Mouse (Mus musculus): ENCODE data around the gene Timm13.

The Timm13 gene

DNA sequence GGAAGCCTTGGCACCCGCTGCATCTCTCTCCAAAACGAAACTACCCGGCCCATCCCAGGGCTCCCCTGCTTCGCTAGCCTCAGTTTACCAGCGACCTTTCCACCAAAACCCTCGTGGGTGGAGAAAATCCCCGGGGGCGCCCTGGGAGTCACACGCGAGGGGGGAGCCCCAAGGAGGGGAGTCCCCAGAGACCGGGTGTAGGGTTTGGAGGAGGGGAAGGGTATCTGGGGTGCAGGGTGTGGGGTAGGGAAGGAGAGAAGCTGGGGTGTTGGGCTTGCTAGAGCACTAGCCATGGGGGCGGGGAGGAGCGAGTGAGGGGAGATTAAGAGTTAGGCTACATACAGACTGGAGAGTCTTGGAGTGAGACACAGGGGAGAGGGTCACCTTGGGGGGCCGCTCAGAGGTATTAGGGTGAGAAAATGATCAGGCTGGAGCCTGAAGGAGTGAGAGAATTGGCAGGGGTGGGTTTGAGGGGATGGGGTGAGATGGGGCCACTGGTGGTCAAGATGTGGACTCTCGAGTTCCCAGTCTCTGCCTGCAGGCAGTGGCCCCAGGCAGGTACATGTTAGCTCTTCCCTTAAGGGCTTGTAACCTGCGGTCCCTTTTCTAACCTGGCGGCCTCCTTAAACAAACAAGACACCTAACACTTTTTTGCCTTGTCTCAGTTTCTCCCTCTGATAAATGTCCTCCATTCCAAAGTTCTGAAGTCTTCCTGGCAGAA, 32.1 kb upstream of the Timm13 start:
- peak; percentile 64 for DNase-seq (ENCODE audit: low read depth, low spot score)

DNA sequence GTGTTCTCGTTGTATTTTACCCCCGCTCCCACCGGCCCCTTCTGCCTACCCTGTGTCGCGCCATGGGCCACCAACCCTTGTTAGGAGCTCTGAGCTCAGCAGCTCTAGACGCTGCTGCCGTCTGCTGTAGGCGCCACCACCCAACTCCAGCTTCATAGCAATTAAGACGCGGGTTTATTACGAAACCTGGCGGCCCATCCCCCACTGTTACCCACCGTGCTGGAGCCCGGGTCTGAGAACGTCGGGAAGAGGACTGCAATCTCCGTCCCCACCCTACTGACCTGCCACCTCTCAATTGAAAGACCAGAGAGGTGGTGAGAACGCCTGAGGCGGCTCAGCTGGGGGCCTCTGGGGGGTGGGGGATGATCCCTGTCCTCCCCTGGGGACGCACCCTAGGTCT, 31.4 kb upstream of the Timm13 start:
- peak; percentile 68 for DNase-seq (ENCODE audit: low read depth, low spot score)

GRCm38 (mm10) chr10:80931695-80932094, 30.9 kb upstream of the Timm13 start:
- peak; percentile 47 for DNase-seq (ENCODE audit: low read depth, low spot score)

DNA sequence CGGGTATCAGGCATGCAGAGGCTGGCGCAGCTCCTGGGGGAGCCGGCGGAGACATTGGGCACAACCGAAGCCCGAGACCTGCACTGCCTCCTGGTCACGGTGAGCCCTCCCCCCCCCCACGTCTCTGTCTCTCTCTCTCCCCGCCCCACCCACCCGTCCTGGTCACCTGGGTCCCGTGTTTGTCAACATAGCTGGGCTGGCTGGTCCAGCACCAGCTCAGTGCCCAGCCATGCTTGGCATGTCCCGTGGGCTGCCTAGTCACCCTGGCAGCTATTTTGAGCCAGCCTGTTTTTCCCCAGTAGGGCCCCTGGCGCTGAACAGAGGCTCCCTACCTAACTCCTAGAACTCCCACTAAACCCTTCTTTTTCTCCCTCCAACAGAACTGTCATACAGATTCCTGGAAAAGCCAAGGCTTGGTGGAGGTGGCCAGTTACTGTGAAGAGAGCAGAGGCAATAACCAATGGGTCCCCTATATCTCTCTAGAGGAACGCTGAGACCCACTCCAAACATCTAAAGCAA, 30.4 kb upstream of the Timm13 start:
- DNase-seq (ENCODE audit: low read depth, low spot score), result peak; percentile 24

DNA sequence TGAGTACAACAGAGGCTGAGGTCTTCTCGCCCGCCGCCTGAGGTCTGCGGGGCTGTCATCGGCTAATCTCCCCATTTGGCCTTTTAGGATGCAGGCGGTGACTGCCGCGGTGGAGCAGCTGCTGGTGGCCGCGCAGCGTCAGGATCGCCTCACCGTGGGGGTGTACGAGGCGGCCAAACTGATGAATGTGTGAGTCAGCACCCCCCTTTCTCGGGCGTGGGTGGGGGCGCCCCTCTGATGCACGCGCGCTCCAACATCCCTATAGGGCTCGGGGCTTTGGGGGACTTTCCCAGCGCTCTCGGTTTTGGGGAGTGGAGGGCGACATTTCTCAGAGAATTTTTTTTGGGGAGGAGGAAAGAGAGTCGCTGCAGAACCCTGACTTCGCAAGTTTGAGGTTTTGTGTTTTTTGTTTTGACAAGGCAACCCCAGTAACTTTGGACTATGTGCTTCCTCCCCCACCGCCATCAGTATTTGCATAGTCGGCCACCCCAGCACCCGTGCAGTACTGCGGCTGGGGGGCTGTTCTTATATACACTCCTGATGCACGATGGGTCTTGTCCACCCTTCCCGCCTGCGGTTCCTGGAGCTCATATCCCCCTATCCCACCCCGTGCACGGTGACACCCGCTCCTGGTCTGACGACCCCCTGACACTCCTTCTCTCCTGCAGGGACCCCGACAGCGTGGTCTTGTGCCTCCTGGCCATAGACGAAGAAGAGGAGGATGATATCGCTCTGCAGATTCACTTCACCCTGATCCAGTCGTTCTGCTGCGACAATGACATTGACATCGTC, 29.8 kb upstream of the Timm13 start:
- DNase-seq (ENCODE audit: low read depth, low spot score), result peak; percentile 88

DNA sequence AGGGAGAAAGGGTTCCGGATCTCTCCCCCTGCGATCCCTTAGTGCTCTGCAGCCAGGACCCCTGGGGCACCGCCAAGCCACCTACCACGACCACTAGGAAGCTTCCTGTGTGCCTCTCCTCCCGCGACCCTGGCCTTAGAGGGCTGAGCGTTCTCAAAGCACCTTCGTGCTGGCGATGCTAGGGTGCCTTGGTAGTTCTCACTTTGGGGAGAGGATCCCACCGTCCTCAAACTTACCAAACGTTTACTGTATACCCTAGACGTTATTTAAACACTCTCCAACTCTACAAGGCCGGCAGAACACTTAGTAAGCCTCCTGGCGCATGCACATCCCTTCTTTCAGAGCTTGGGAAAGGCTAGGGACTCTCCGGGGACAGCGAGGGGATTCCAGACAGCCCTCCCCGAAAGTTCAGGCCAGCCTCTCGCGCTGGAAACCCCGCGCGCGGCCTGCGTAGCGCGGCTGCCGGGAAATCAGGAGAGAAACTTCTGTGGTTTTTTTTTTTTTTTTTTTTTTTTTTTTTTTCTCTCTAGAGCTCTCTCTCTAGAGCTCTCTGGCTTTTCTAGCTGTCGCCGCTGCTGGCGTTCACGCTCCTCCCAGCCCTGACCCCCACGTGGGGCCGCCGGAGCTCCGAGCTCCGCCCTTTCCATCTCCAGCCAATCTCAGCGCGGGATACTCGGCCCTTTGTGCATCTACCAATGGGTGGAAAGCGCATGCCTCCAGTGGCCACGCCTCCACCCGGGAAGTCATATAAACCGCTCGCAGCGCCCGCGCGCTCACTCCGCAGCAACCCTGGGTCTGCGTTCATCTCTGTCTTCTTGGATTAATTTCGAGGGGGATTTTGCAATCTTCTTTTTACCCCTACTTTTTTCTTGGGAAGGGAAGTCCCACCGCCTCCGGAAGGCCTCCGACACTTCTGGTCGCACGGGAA, 28.8 kb upstream of the Timm13 start, which contains the start of gene Gadd45b:
Gadd45b (plus strand) TSS at position 775 of the 928 bp plus-strand sequence.
- DNase-seq (ENCODE audit: low read depth, low spot score), result peak; percentile 99

DNA sequence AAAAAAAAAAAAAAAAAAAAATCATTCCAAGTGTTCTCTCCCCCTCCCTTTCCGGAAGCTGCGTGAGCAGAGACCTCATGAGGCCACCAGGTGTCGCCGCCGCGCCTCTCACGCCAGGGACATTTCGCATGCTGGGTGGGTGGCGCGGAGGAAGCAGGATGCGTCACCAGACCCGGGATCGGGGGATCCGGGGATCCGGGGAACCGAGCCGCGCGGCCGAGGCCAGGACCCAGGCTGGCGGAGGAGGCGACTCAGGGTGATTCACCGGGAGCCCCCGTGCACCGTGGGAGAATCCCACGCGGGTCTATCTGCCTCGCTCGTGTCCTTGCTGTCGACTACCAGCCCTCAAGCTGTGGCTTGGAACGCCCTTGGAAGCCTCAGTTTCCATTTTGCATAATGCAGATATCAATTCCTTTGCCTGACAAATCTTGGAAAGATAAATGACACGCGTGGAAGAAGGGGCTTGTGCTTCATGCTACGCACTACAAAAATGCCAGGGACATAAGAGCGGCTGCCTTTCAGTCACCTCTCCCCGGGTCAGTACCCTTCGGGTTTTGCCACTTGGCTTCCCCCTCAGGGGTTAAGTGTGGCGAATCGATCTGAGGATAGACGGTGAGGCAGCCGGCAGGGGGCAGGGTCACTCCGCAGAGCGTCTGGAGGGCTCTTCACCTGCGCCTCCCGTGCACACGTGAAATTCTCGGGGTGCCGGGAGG, 28.0 kb upstream of the Timm13 start:
- DNase-seq (ENCODE audit: low read depth, low spot score), result peak; percentile 92

- no peak for DNase-seq (ENCODE audit: low read depth, low spot score)
Measured at GRCm38 (mm10) chr10:80925472-80925871, 24.7 kb upstream of the Timm13 start.

DNA sequence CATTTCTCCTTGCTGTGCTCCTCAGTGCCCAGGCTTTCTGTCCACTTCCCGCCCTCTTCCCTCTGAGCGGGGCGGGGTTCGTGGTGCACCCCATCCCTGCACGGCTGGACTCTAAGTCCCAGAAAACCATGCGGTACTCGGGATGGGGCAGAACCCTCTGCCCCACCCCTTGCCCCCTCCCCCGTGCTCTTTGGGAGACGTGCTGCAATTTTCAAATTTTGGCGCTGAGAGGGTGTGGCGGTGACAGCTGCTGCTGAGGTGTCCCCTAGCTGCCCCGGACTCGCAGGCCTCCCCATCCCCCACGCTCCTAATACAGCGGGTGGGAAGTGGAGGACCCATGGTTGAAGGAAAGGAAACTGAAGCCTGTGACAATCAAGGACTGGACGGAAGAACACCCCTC, 21.2 kb upstream of the Timm13 start:
- DNase-seq (ENCODE audit: low read depth, low spot score), result no peak

DNA sequence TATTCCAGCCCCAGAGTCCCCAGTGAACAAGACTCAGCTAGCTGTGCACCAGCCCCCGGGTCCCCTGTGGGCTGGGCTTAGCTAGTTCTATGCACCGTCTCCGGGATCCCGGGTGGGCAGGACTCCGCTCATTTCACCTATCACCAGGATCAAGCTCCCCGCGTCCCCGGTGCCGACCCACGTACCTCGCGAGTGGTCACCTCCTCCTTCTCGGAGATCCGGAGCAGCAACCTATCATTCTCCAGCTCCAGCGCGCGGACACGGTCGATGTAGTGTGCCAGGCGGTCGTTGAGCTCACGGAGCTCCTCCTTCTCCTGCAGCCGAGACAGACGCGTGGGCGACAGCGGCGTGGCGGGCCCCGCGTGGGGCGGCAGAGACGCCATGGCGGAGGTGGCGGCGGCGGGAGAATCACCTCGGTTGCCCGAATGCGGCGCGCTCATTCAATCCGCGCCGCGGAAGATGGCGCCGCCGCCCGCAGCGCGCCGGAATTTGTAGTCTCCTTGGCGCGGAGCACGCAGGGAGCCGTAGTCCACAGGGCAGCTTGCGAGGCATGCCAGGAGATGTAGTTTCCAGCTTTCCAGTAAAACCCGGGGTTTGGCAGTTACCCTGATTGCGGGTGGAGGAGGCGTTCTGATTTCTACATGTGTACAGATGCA, 17.1 kb upstream of the Timm13 start, which contains the start of gene Lmnb2:
Lmnb2 (minus strand) TSS at position 467 of the 656 bp plus-strand sequence.
- DNase-seq (ENCODE audit: low read depth, low spot score), result peak; percentile 75

DNA sequence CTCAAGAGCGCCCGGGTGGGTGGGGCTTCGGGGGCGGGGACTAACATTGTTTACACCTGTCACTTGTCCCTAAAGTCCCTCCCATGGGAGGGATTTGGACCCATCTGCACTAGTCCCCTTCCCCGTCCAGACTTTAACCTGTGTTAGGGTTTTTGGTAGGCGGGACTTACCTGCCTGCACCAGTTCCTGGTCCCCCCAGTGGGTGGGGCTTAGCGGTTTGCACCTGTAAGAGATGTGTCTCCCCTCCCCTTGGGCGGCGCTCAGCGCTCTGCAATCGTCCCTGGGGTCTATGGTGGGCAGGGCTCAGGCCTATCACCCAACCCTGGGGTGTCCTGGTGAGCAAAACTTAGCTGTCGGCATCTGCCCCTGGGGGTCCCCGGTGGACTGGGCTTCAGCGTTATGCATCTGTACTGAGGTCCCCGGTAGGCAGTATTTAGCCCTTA, 16.6 kb upstream of the Timm13 start:
- peak; percentile 54 for DNase-seq (ENCODE audit: low read depth, low spot score)

GRCm38 (mm10) chr10:80915736-80916135, 15.0 kb upstream of the Timm13 start:
- DNase-seq (ENCODE audit: low read depth, low spot score), result no peak

DNA sequence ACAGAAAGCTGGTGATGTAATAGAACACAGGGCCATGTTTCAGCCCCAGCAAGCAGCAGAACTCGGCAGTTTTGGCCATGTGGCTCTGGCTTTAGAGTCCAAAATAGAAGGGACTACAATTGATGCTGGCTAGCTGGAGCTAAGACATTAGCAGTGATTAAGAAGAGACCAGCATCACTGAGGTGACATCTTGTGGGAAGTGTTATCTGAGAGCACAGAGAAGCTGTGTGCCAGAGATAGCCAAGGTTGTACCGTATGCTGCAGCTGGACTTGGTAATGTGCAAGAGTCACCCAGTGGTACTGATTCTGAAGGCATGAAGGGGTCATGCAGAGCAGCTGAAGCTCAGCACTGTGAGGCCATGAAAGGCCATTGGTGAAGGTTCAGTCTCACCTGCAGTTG, 14.5 kb upstream of the Timm13 start:
- DNase-seq (ENCODE audit: low read depth, low spot score), result no peak

DNA sequence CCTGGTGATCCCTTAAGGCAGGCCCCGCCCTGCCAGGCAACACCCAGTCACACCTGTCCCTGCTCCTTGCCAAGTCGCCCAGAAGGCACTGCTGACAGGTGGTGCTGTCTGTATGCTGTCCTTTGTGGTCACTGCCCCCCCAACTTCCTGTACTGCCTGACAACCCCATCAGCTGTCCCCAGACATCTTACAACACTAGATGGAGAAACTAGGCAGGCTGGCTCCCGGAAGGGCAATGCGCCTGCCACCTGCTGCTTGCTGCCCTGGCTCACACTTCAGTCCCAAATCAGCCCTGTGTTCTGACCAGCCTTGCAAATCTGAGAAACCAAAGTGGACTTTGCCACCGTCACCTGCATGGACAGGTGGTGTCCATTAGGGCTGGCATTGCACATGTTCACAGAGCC, 13.5 kb upstream of the Timm13 start:
- DNase-seq (ENCODE audit: low read depth, low spot score), result no peak

DNA sequence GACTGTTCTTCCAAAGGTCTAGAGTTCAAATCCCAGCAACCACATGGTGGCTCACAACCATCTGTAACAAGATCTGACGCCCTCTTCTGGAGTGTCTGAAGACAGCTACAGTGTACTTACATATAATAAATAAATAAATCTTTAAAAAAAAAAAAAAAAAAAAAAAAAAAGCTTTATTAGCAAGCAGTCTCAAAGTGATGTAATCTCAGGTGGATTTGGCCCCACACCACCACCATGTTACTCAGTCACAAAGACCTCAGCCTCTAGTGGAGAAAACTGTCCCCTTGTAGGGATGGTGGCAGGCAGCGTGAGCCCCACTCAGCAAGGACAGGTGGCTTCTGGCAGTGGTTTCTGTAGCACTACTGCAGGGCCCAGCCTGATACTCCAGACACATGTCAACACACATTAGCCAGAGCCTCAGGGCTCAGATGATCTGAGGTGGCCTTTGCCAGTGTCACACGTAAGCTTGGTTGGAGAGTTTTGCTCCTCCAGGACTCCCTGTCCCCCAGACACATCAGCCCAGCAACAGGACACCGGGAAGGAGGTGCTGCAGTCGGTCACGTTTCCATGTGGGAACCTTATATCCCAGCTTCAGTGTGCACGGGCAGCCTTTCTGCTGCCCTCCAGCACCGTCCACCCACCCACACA, 12.7 kb upstream of the Timm13 start:
- DNase-seq (ENCODE audit: low read depth, low spot score), result no peak

GRCm38 (mm10) chr10:80911891-80912290, 11.1 kb upstream of the Timm13 start:
- no peak for DNase-seq (ENCODE audit: low read depth, low spot score)

- DNase-seq (ENCODE audit: low read depth, low spot score), result no peak
Measured at GRCm38 (mm10) chr10:80911354-80911753, 10.6 kb upstream of the Timm13 start.

GRCm38 (mm10) chr10:80909375-80910162, 8.8 kb upstream of the Timm13 start:
- no peak for DNase-seq (ENCODE audit: low read depth, low spot score)

DNA sequence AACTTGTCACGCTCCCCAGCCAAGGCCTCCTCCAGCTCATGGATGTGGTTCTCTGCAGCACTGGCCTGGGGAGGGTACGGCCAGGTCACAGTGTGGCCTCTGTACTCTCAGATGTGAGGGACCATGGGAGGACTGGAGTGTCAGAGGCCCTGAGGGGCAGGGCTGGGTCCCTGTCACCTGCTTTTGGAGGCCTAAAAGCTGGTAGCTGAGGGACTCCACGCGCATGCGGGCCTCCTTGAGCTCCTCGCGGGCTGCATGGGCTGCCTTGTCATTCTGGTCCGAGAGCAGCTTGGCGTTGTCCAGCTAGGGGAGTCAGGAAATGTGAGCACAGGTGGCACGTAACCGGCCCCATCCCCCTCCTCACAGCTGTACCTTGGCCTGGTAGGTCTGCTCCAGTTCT, 3.9 kb upstream of the Timm13 start:
- DNase-seq (ENCODE audit: low read depth, low spot score), result no peak

Data from CD4-positive helper T cell, adult 2 months (primary cell).